Mouse (Mus musculus) left cerebral cortex, adult 18-20 months (tissue): ENCODE measurements around the gene Fbn1. TPM values are rescaled to one million over a fixed set of nuclear protein-coding genes. Genes with fewer than 3 reads are reported as not detected.

Experiments used
- DNase-seq, 2 experiments: peaks; one replicate each; pipeline ENCODE4 v3.0.0; 2021 to 2022; ENCODE audit warnings: low spot score in 2 of 2, mixed read lengths in 1 of 2
- long read RNA-seq, 2 experiments: library from polyadenylated mRNA; stranded (forward); transcript quantifications; one replicate each; pipeline ENCODE4 v2.0.0; 2021
- total RNA-seq, 2 experiments: library from RNA; stranded (reverse); gene quantifications; 2 replicates each; pipeline ENCODE4 v1.2.3; 2021

Fbn1 gene
- 1 to 10 TPM; 4.5 to 5.0 TPM for total RNA-seq
- long read RNA-seq, experiment 1, partial matches to known transcripts: 1 of 3 reads
- long read RNA-seq, experiment 1, other reads (novel, unspliced or antisense): 2 of 3 reads
- long read RNA-seq, experiment 2, partial matches to known transcripts: 0 of 1 reads
- long read RNA-seq, experiment 2, other reads (novel, unspliced or antisense): 1 of 1 reads

DNA sequence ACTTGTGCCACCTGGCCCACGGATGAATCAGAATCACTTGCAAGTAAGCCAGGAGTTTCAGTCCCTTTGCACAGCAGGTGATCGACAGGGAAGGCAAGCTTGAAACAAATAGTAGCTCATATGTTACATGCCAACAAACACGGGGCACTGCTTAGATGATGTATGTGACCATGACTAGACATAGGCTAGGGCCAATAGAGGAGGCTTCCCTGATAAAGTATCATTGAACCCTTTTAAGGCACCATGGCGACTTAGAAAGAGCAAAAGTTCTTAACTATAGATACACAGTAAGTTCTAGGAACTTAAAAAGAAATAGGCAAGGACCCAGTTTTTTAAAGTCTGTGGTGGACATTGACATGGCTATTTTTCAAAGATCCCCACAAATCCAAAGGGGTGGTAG, at the start of gene Fbn1:
Gene Fbn1 (minus strand): TSS at position 101 of the 400 bp plus-strand sequence.
- no peak for DNase-seq

DNA sequence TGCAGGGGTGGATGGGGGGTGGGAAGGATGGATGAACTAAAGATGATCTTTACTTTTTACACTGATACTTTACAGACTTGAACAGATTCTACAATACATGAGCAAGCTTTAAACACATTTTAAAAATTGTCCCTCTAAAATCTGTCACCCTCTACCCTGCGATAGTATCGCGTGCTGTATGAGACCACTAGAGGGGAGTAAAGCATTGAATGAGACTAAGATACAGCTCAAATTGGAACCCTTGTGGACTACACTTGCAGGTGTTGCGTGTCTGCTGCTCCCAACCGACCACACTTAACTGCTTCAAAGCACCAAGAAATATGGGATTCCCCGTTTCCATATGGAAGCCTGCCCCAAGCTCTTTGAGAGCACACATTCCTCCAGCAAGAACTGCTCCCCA, 48.0 kb upstream of the Fbn1 start:
- no peak for DNase-seq

DNA sequence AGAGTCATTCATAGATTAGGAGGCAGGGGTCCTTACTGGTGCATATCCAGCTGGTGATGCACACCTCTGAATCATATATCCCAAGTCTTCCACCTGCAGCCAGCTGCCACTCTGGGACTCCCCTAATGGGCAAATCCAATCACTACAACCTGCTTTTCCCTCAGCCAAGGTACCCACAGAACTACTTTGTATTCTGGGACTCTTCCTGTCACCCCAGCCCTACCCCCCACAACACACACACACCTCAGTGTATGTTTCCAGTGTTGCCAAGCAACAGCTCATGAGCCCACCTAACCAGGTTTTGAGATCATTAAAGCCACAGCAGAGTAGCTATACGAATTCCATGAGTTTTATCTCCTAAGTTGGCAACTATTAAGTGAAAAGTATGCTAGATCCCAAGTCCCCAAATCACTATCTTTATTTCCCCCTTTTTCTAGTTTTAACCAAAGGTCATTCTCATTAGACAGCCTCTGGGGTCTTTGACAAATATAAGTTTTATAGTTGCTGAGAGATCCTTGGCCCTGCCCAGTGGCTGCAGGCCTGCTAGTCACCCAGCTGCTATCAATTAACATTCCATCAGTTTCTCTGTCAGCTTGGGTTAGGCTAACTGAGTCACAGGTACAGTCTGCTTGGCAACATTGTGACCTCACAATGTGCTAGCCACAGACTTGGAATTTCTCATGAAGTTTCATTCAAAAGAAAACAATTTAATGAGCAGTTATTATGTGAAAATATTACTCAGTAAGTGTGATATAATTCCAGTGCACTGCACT, 41.2 kb upstream of the Fbn1 start:
- DNase-seq: no peak

DNA sequence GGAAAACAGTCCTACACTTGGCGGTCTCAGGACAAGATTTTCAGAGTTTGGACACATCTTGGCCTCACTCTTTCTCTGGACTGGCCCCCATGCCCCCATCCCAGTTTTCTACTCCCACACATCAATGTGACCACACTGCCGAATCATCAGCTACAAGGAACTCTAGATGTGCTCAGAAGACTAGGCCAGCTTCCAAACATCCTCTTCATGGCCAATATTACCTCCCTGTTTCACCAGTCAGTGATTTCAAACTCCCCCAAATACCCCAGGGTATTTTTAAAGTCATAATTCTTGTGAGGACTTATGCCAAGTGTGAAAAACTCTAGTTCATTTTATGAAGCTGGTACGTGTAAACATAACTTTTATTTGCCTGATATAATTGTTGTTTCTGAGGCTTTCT, 37.2 kb upstream of the Fbn1 start:
- no peak for DNase-seq

DNA sequence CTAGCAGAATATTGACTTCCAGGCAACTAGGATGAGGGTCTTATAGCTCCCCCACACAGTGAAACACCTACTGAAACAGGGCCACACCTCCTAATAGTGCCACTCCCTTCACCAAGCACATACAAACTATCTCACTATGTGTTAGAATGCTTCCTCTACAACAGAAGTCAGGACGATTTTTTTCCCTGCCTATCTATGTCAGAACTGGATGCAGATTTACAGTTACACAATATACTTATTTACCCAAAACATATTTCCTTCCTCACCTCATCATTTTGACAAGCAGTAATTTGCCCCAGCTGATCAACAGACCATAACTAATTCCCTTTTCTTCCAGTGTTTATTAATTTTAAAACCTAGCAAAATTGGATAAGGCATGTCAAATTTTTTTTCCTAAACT, 35.9 kb upstream of the Fbn1 start:
- DNase-seq: no peak

DNA sequence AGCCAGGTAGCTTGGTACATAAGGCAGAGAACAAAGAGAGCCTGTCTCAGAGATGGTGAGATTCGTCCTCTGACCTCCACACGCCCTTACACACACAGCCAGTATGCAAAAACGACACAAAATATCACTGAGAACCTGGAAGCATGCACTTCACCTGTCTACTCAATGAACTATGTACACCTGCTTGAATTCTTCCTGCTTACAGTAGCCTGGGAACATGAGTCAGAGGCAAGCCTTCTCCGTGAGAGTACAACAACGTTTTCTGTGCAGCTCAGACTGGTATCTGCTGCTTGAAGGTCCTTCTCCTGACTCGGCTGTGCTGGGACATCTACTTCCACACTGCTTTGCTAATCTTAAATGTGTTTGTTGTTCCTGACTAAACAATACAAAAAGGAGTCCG, 33.7 kb upstream of the Fbn1 start:
- DNase-seq: no peak

DNA sequence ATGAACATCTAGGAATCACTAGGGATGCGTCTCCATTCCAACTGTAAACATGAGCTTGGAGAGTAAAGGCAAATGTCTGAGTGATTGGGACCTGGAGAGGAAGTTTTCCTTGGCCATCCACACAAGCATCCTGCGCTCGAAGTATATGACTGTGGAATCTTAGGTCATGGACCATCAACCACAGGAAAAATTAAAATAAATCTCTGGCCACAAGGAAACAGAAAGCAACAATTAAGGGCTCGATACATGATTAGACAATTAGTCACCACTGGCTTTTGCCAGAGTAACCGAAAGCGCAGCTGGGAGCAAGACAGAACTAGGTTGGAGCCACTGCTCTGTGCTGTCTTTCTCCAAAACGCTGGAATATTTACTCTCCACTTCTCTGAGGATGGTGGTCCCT, 32.8 kb upstream of the Fbn1 start:
- DNase-seq: no peak

DNA sequence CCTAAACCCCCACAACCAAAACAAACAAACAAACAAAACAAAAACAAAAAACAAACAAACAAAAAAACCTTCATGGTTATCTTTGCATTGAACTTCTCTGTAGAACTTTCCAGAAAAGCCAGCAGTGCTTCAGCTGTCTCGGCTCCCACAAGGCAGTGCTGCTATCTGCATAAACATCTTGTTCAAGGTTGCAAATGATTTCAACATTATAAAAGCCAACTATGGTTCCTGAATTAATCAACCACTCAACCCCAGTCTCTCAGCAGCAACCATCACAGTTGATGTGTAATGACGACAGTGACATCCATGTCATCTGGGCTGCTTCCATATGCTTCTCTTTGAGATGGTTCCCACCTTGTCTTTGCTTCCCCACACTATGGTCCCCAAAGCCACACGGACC, 31.8 kb upstream of the Fbn1 start:
- DNase-seq: no peak

DNA sequence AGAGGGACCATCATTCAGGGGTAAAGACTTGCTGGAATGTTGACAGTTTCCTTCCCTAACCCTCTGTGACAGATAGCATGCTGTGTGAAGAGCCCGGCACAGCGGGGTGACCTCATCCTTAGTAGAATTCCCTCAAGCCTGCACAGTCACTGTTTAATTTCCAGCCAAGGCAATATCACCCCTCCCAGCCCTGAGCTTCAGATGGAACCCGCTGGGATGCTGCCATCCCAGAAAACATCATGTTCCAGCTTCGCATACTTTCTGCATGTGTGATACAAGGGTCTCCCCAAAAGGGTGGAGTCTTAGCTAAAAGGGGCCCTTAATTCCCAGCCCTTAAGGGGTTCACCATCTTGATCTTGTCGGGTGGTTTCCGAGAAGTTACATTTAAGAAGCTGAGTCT, 22.9 kb upstream of the Fbn1 start:
- no peak for DNase-seq

DNA sequence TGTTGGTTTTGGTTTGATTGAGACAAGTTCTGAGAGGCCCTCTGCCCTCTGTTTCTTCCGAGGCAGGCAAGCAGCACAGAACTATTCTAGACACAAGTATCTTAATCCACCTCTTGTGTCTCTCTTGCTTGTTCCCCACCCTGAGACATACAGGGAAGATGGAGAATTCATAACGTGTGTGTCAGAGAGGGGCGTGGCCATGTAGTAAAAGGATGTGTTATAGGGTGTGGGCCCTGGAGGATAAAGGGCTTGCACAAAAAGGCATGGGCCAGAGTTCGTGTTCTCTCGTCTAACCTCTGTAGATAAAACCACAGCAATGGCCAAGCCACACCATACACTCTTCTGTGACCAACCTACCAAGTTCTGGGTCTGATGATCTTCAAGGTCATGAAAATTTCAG, 18.8 kb upstream of the Fbn1 start:
- DNase-seq: no peak

DNA sequence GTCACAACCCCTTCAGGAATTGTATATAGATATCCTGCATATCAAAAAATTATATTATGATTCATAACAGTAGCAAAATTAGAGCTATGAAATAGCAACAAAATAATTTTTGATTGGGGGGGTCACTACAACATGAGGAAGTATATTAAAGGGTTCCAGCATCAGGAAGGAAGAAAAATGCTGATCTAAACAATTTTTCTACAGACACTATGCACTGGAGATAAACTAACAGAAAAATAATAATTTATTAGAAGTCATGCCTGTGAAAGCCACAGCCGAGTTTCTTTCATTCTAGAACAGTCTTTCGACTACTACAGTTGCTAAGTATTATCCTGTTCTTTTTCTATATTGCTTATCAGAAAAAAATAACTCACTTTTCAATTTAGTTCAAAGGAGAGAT, 17.7 kb upstream of the Fbn1 start:
- DNase-seq: no peak

DNA sequence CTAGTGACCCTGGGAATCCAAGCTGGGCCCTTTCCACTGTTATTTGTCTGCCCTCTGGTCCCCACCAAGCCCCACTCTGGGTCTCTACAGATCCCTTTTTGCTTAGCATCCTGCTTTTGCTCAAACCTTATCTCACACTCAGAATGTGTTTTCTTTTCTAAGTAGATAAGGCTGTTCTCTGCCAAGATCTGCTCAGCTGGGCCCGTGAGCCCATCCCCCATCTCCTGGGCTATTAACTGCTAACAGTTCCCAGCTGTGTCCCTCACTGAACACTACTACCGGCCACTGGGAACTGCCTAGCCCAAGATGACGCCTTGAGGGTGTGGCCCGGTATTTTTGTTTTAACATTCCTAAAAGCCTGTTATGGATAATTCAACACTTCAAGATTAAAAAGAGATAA, 8.8 kb upstream of the Fbn1 start:
- DNase-seq: no peak

DNA sequence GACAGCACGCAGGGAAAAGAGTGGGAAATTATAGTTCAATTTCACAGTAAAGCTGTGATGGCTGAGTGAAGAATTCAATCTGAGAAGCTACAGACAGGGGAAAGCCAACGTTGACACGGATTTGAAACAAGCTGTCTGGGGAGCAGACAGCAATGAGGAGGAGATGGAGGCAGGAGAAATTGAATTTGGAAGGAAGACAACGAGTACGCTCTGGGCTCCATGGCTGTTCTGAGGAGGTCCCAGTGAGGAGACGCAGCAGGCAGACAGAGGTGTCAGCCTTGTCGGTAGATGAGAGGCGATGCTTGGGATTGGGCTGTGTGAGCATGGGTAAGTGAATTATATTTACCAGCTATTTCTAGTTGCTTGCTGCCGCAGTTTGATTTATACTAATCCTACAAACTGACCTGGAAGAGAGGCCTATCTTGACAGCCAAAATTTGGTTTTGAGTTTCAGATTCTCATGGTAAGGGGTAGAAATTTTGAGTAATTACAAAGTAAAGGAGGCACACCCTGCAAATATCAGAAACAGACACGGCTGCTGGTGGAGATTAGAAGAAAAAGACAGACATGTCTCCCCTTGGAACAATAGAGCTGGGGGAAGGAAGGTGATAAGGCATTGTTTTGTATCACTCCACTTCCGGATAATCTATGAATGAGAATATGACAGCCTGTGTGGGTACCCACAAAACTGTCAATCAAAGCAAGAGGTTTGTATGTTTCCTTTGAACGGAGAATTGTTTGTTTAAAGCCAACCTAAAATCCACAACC, 7.7 kb upstream of the Fbn1 start:
- DNase-seq: no peak

DNA sequence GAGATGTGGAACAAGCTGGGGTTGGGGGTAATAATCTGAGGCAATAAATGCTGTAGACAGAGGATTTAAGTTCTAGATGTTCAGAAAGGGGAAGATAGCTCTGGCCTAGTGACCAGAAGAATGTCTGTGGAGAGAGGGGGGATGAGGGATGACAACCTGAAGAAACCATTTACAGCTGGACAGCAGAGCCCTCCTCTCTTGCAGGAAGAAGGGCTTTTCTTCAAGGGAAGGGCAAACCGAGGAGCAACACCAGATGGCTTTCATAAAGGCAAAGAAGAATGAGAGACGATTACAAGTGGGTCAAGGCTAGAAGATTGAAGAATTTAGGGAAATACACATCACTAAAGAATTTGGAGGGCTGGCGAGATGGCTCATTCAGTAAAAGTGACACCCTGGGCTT, 6.6 kb upstream of the Fbn1 start:
- no peak for DNase-seq

DNA sequence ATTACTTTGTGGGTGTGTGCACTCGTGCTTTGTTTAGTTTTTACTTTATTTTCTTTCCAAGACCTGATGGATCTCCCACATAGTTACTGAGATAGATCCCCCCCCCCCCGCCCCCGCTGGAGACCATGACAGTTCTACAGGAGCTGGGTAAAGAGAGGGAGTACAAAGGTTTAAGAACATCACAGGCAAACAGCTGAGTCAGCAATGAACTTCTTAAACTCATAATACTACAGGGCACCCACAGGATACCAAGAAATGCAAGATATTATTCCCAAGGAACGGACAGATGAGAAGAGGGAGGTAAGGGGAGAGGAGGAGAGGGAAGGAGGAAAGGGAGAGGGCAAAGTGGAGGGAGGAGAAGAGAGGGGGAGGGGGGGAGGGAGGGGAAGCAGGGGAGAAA, 4.8 kb upstream of the Fbn1 start:
- DNase-seq: no peak

DNA sequence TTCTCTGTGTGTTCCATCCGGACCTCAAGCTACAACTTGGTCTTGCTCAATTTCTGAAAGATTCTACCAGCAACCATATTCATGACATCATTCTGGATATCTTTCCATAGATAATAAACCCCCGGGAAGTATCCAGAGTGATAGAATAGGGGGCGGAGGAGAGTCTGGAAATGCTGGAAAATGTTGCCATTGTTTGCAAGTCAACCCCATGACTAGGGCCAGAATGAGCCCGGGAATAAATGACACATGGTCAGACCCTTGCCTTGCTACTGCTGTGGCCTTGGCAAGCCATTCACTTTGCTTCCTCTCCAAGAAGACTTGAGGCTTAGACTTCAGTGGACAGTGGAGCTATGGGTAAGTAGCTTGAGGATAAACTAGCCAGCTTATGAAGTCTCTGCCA, 4.1 kb upstream of the Fbn1 start:
- DNase-seq: no peak

DNA sequence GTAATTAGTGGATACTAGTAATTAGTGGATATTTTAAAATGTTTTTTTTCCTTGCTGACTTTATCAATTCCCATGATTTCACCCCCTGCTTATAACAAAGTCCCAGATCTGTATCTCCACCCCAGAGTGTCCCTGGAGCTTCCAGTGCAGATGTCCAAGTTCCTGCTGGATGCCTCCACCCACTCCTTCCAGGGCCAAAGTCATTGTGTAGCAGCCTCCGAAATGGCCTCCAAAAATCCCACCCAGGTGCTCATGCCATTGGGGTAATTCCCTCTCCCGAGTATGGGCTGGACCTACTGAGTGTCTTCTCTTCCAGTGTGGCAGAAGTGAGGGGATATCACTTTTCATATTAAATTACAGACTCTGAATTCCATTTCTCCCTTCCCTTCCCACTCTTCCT, 3.0 kb upstream of the Fbn1 start:
- no peak for DNase-seq

DNA sequence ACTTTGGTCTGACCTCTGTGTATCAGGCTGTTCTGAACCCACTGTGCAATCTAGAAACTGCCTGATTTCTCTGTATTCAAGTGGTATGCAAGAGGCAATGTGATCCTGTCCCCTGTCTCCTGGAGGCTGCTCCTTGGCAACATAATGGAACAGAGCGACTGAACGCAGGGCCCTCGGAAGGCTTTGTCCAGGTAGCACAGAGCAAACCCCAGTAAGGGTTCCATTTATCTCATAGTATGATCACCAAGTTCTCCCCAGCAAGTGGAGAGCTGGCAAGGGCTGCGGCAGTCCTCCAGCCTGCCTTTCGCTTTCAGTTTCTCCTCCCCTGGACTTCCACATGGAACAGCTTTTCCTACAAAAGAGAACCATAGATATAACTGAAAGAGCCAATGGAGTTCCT, 588 bp upstream of the Fbn1 start:
- no peak for DNase-seq

DNA sequence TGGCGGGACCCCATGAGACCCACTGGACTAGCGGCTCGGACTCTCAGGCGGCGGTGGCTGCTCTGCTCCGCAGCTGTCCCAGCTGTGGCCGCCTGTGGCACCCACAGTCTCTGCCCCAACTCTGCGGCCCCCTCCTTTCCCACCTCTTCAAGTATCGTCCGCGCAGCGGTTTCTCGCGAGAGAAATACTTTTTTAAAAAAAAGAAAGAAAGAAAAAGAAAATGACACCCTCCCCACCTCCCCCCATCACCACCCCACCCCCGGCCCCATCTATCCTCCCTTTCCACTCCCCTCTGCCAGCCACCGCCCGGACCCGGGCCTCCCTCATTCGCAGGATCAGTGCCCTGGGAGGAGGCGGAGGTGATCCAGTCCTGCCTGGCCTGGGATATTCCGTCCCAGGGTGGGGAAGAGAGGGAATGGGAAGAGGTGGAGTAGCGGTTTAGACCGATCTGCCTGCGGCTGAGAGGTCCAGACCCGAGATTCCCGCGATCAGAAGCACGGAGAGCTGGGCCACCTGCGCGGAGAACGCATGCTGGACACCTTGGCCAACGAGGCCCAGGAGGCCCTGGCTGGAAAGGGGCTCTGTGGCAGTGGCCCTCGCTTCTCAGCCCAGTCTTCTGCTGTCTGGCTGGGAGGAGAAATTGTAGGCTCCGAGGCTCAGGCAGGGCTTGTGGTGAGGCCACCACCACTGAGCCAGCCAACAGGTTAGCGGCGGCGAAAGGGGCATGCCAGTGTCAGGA, 1.3 kb downstream of the Fbn1 start:
- no peak for DNase-seq

DNA sequence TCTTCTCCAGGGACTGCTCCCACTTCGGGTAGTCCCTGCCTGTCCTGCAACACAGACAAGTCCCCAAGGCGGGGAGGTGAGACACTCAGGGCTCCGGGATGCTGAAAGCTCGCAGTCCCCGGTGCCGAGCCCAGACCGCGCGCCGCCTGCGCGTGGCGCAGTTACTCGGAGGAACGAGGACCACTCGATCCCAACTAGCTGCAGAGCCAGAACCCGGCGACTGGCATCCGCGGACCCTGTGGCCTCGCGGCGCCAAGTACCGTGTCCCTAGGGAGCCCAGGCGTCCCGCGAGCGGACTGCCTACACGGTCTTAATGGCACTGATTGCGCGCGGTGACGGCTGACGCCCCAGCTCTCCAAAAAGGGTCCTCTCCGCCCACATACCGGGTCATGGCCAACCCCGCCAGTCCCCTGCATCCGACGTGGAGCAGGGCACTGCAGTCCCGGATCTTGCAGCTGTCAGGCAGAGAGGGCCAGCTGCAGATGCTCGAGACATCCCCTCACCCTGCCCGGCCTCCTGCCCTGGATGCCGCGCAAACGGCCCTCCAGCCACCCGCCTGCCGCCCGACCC, 2.0 kb downstream of the Fbn1 start:
- peak; percentile 43 to 57 for DNase-seq

DNA sequence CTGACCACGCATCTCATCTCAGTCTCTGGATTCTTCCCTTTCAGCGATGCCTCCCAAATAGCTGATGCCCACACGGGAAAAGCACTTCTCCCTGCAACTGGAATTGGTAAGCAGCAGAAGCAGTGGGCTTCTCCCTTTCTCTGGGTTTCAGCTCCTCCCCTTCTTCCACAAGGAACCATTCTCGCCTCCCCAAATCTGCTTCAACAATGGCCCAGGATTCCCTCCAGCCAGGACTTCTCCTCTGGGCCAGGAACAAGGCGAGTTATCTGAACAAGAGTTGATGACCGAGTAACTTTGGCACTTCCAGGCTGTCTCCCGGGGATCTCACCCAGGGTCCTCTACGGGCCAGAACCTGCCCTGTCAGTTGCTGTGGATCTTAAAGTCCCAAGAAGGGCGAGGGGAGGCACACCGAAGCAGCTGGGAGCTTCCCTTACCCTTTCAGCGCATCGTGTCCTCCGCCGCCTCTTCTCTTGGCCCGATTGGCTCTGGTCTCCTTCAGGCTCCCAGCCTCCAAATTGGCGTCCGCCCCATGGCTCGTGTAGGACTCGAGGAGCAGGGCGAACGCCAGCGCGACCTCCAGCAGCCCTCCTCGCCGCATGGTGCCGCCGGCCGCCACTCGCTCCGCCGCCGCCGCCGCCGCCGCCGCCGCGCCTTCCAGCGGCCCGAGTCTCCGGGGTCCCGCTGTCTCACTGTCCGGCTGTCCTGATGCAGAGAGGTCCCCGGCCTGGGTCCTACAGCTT, 2.6 kb downstream of the Fbn1 start, which contains the start of gene Gm9913:
Gene Gm9913 (plus strand): TSS at position 84 of the 740 bp plus-strand sequence.
- peak; percentile 18 to 43 for DNase-seq
